Mouse (Mus musculus) liver, embryonic 14.5 days (tissue): ENCODE measurements around the gene Diaph3.

ENCODE experiments used
- CTCF ChIP-seq: IDR thresholded peaks from 2 replicates; pipeline ENCODE4 v1.5.1; 2016; ENCODE audit warnings: antibody characterized with exemption, low read depth, control low read depth
- EP300 ChIP-seq: IDR thresholded peaks from 2 replicates; pipeline ENCODE4 v1.6.1; 2016; ENCODE audit warnings: antibody characterized with exemption, low read depth

- TF ChIP-seq CTCF (no peak), EP300 (no peak)
Observed at GRCm38 (mm10) chr14:86635594-86636140, 505.4 kb downstream of the Diaph3 start.
